Mouse (Mus musculus): ENCODE results near the gene Hs6st1.
A peak's percentile ranks its signal among the peaks of the same experiment; 100 is the strongest.

DNA sequence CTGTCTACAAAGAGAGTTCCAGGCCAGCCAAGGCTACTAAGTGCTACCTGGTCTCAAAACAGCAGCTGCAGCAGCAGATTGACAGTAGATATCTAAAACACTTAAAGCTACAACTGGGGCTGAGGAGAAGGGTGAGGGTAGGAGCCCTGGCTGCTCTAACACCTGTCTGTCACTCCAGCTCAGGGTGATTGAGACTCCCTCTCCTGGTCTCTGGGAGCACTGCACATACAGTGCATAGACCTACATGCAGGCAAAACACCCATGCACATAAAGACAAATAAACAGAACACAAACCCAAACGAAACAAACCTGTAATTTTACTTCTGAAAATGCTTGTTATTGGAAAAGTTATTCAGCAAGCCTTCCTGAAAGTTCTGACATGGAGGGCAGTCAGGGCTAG is 81.2 kb downstream of the Hs6st1 start:
- TF ChIP-seq CTCF (IDR thresholded peaks at IDR 0.05; ENCODE audit: low read depth, low read length), result peak; percentile 68
- TF ChIP-seq EP300 (IDR thresholded peaks at IDR 0.05; ENCODE audit: insufficient read depth, low read depth, low read length), result no peak

Measured in ES-Bruce4 (cell line).